Mouse (Mus musculus) kidney, postnatal 36 days (tissue): ENCODE measurements at regions not wholly inside any gene's neighbourhood (a gene's known extent, or its start where the extent isn't known, plus 50 kb on each side); places are given as distances from the start of the nearest gene placed in this dataset.
A peak's percentile ranks its signal among the peaks of the same experiment; 100 is the strongest.

Experiments
- DNase-seq, 2 experiments: peaks; one replicate each; pipeline ENCODE4 v3.0.0; 2021 to 2022; ENCODE audit warnings: mixed read lengths in 2 of 2

DNA sequence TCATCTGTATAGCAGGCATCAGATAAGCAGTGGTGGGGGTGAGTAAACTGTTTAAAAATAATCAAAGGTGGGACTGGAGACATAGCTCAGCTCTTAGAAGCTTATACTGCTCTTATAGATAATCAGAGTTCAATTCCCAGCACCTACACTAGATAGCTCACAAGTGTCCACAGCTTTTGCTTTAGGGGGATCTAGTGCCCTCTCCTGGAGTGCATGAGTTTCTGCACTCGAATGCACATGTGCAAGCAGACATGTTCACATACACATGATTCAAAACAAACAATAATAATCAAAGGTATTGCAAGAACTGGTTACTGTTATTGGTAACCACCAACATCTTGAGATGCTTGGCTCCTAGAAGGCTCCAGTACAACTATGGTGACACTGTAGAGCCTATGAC is 343.3 kb downstream of the Gpam start:
- no peak for DNase-seq

DNA sequence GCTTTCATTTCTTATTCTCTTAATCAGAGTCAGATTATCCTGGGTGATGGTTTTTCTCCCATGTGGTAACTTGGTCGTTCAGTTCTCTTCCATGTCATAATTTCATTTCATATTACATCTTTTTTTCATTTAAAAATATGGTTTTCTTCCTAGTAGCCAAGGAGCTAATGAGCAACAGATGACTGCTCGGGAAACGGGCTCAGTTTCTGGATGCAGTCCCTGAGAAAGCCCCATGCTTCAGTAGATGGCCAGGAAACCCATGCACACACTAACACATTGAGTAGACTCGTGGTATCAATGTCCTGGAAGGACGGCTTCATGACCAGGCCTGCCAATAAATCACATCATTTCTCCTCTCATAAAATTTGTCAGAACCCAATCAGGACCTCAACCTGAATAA is 369.3 kb downstream of the Gpam start:
- DNase-seq, result no peak

DNA sequence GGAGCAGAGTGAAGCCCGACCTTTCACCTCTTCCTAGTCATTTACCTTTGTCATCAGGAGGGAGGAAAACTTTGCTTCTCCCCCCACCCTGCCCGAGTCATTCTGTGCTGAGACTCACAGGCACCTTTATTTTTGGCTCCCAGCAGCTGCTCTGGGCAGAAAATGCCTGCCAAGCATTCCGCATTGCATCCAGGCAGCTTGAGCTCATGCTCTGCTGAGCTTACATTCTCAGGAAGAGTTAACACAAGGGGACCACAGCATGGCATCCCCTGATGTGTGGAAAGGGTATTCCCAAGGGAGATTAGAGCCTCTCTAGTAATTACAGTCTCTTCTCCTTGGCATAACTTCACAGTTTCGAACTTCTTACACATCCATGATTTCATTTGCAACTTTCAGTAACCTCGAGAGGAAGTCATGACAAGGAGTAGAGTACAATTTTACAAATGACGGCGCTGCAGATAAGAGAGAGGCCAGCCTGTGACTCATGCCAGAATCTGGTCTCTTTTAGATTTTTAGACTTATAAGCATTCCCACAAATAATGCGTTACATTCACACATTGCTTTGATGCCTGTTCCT is 370.3 kb downstream of the Gpam start:
- DNase-seq, result no peak

DNA sequence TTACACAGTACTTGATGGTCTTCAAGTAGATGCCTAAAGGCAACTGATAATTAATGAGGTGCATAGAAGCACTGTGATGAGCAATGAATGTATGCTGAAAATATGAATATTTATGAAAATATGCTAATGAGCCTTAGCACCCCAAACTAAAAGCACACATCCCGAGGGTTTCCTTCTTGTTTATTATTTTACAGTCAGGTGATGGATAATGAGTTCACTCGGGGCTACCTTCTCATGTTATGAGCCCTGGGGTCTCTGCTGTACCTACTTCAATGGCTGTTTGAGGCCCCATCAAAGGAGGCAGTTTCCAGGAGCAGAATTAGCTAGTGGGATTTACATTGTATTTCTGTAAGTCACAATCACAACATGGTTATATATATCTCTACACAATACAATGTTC is 371.6 kb downstream of the Gpam start:
- DNase-seq, result no peak

DNA sequence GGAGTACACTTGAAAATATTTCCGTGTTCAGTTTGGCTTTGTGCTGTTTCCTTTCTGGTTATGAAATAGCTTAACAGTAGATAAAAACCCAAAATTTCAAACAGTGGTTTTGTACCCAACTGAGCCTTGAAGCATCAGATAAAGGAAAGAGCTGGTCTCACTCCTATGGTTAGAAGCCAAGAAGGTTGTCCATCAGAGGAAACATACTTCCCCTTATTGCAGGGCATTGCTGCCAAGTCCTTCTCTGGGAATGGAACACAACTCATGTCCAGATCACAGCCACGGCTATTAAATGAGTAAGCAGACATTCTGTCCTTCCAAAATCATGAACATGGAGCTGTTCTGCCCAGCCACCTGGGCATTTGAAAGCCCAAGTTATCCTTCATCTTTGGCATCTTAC is 393.1 kb downstream of the Gpam start:
- no peak for DNase-seq

DNA sequence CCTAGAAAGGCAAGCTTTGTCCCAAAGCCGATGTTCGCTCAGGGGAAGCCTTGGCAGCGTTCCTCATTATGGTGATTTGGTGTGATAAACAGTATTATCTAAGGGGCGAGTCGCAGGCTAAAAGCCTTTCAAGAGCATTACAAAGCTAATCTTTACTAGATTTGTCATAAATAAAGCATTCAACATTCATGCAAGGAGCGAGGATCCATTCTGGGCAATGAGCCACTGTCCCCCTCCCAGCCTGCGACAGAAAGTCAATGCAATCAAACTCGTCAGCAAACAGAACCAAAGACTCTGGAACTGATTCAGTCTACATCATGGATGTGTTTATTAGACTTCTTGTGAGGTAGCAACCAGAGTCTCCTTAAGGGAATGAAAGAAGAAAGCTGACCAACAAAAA is 395.3 kb downstream of the Gpam start:
- DNase-seq, result no peak

DNA sequence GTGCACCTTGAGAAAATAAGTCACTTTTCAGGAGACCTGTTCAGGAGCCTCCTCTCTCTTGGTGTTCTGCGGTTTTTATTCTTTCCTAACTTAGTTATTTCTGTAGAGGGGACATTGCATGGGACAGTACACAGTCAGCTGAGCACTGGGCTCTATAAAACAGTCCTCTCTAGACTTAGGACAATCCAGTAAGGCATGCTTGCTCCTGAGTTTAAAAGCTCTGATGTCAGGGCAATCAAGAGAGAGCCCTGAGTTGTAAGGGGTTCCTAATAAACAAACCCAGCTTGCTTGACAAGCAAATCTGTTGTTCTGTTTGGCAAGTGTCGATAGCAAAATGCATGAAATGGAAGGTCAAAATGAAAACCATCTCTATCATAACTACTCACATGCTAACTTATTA is 395.7 kb downstream of the Gpam start:
- no peak for DNase-seq

DNA sequence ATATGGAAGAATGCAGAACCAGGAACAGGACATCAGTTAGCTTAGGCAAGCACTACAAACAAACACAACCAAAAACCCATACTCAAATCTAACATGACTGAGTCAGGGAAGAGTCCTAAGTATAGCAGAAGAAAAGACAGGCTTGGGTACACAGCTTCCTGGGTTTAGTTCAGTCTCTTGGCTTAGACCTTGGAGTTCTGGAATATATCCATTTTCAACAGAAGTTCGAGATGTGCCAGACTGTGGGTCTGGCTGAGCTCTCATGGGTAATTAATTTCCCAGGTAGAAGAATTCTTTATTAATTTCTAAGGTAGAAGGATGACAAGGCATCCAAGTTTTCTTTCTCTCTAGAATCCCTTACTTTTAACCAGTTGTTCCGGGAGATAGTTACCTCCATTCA is 396.2 kb downstream of the Gpam start:
- no peak for DNase-seq

DNA sequence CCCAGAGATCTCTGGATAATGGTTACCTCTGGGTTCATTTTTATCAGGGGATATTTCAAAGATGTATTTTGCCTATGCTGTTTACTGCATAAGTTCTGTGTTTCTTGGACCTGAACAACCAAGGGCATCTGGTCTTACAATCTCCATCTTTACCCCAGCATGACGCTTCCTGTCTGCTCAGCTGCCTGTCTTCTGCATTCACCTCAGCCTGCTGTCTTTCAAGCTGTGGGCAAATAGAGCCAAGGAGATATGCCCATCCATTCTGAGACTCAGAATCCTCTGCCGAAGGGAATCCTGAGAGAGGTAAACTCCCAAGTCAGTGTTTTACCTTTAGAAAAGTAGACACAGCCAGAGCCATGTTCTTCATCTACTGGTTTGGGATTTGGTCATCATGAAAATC is 396.7 kb downstream of the Gpam start:
- no peak for DNase-seq

DNA sequence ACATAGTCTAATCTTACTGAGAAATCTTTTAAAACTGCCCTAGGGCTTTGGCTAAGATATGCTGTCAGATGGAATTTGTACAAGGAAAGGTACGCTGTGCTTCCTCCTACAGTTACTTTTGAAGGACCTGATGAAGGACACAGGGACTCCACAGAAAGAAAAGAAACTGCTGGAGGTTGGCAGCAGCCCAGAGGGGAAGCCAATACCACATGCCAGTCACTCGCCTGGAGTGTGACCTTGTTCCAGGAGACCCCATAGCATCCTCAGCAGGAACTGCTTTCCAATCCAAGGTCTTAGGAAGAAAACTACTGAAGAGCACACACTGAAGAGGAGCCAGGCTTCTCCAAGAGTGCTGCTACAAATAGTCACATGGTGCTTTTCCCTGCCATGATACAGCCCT is 404.9 kb downstream of the Gpam start:
- peak; percentile 17 to 31 for DNase-seq

DNA sequence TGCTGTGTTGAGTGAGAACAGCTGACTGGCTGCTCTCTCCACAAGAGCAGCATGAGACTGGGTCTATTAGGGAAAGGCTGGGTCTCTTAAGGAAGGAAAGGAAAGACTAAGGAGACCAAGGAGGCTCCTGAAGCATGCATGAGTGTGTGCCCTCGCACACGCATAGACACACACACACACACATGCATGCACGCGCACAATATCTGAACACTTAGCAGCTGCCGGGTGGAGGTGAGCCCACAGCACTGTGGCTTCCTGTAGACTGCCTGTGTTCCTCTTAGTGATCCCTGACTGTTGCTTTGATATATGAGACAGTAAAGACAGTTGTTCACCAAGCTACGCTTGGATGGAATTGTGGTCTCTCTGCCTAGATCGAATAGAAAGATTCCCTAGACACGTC is 429.6 kb downstream of the Gpam start:
- DNase-seq, result no peak

DNA sequence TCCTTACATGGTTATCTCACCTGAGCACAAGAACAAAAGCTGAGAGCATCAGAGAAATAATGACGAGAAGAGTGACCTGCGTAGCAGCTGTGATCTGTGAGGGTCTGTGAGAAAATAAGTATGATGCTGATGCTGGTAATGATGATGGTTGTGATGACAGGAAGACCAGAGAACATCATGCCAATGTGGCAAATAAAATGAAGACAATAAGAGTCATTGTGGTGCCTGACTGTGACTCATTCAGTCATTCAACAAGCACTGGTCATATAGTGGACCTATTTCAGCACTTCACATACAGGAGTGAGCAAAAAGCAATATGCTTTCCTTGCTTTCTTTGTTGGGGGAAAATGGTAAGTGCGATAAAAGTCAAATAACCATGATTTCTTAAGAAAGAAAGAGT is 433.3 kb downstream of the Gpam start:
- no peak for DNase-seq

DNA sequence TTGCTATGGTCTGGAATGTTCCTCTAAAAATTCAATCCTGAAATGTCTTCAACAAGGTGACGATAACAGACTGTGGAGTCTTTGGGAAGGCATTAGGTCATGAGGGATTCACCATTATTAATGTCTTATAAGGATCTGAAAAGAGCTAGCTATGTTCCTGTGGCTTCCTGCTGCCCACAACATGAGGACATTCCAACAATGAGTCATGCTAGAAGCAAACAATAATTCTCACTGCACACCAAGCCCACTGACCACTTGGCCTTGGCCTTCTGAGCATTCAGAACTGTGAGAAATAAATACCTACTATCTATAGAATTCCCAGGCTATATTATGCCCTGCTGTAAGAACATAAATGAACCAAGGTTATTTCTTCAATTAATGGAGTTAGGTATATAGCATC is 433.9 kb downstream of the Gpam start:
- no peak for DNase-seq

DNA sequence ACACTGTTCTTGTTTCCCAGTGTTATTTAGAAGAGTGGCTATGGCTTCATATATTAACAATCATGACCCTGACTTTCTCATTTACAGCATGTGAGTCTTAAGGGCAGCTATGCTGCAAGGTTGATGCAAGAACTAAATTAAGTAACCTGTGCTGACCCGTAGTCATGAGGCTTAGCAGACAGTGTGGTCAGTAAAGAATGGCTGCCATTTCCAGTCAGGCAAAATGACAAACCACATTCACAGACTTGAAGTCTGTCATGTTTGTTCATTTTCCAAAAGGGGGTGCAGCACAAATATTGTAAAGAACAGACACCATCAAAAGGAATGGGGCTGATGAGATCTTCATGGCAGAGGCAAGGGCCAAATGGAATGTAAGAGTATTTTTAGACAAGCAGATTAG is 435.2 kb downstream of the Gpam start:
- no peak for DNase-seq

DNA sequence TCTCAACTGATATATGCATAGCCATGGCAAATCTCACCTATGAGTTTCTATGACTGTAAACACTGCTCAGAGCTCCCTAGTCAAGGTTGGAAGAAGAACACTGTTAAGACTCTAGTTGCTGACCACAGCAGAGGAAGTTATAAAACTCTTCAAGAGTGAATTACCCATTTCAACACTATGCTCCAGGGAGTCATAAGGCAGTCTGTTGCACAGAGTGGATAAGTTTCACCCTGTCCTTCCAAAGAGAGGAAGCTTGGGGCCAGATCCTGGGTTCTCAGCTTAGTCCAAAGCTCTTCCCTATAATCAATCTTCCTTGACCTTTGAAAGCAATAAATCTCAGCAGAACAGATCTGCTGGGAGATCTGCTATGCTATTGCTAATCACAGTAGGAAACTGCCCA is 438.4 kb downstream of the Gpam start:
- peak in 1 of 2 experiments; percentile 1 for DNase-seq

DNA sequence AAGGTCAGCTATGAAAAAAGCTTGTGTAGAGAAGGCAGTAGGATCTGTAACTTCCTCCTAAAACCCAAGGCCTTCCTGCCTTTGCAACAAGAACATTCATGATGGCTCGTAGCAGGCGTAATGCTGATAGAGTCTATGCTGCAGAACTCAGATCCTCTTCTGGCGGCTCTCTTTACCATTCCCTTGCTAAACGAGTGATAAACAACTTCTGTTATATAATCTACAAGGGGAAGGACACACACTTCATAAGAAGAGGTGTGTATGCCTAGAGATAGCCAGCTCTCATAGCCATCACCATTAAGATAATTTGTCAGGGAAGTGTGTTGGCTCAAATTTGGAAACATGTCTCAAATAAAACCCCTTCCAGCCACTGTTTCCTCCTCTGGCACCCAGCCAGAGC is 441.9 kb downstream of the Gpam start:
- no peak for DNase-seq
